Mouse (Mus musculus) testis, adult 2 months (tissue): Measurements from ENCODE around the gene Slc15a2.

ENCODE experiments used
- CTCF ChIP-seq: fragments of 200-500 bp; IDR thresholded peaks from 2 replicates; pipeline ENCODE4 v1.5.1; 2012; ENCODE audit warnings: low read depth, mild to moderate bottlenecking, inconsistent platforms, low read length, moderate library complexity; ENCODE audit not compliant: control insufficient read depth, insufficient read depth, insufficient replicate concordance
- POLR2A ChIP-seq: fragments of 200-500 bp; IDR thresholded peaks from 2 replicates; pipeline ENCODE4 v1.6.1; 2012; ENCODE audit warnings: low read depth, mild to moderate bottlenecking, inconsistent platforms, low read length, moderate library complexity; ENCODE audit not compliant: control insufficient read depth

DNA sequence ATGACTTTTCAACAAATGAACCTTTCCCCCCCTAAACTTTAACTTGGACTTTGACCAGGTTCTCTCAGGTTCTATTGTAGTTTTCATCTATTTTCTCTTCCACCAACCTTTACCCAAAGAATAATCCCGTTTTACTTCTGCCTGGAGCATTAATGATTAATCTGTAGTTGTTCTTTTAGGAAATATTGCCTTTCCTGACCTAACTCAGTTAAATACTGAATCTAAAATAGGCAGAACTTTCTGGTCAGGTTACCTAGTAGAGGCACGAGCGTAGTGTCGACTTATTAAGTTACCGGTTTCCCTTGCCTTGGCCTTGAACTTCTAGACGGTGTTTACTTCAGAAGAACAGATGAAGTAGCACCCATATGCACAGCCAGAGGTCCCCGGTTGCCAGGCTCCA lies 1.7 kb upstream of the Slc15a2 start:
- TF ChIP-seq POLR2A (no peak), CTCF (no peak)
